Mouse (Mus musculus): ENCODE results near the gene Sod1. TPM values are rescaled to one million over a fixed set of nuclear protein-coding genes. Genes with fewer than 3 reads are reported as not detected.

The Sod1 gene
- 977 and 991 TPM in 2 replicates for polyA plus RNA-seq (2015; fragmentation: Nextera tagmentation; extraction: Ambion mirVana)

- Histone ChIP-seq H3K27me3 (no peaks in the 10 kb centered on the region), H3K9ac (peak within 1 kb of the TSS; percentile 95), H3K4me3 (peak within 1 kb of the TSS; percentile 96), H3K36me3 (peaks cover 20% of the 10 kb centered on the region), H3K4me1 (peaks cover 27% of the 10 kb centered on the region), H3K9me3 (no peaks in the 10 kb centered on the region), H3K27ac (peak within 1 kb of the TSS; percentile 93), H3K4me2 (peak within 1 kb of the TSS; percentile 85)
- ATAC-seq (ENCODE audit: insufficient number of reproducible peaks, insufficient read depth, low FRiP score, low TSS enrichment, low read depth), result peak; percentile 94
- 2% methylated on average over 56 of the region's 63 CpGs for WGBS
Measured at GRCm38 (mm10) chr16:90220026-90220891, at the start of gene Sod1. Gene Sod1 (plus strand): TSS chr16:90220754.

- WGBS, result 57% methylated on average over 8 of the region's 8 CpGs
- peaks cover 3% of the 10 kb centered on the region; the same call in 1 of the 2 replicates for H3K4me1 ChIP-seq
- no peak overlapping the region for H3K4me3 ChIP-seq
- no peak overlapping the region for H3K4me2 ChIP-seq
- H3K27ac ChIP-seq, result no peak overlapping the region
- H3K27me3 ChIP-seq, result no peaks in the 10 kb centered on the region
- H3K9ac ChIP-seq, result no peak overlapping the region
- no peaks in the 10 kb centered on the region for H3K9me3 ChIP-seq
- no peaks in the 10 kb centered on the region for H3K36me3 ChIP-seq
- no peak for ATAC-seq (ENCODE audit: insufficient number of reproducible peaks, insufficient read depth, low FRiP score, low TSS enrichment, low read depth)
Measured at GRCm38 (mm10) chr16:90171416-90171815, 49.1 kb upstream of the Sod1 start.

- Histone ChIP-seq H3K9ac (no peak overlapping the region), H3K9me3 (no peaks in the 10 kb centered on the region), H3K27me3 (no peaks in the 10 kb centered on the region), H3K4me3 (no peak overlapping the region), H3K4me2 (no peak overlapping the region), H3K36me3 (no peaks in the 10 kb centered on the region), H3K4me1 (no peaks in the 10 kb centered on the region), H3K27ac (no peak overlapping the region)
- 63% methylated on average over 10 of the region's 10 CpGs for WGBS
- no peak for ATAC-seq (ENCODE audit: insufficient number of reproducible peaks, insufficient read depth, low FRiP score, low TSS enrichment, low read depth)
Measured at GRCm38 (mm10) chr16:90176472-90176871, 44.1 kb upstream of the Sod1 start.

- 74% methylated on average over 8 of the region's 8 CpGs for WGBS
- no peaks in the 10 kb centered on the region for H3K27me3 ChIP-seq
- H3K4me3 ChIP-seq, result no peak overlapping the region
- no peaks in the 10 kb centered on the region for H3K4me1 ChIP-seq
- no peaks in the 10 kb centered on the region for H3K36me3 ChIP-seq
- H3K4me2 ChIP-seq, result no peak overlapping the region
- H3K9me3 ChIP-seq, result no peaks in the 10 kb centered on the region
- ATAC-seq (ENCODE audit: insufficient number of reproducible peaks, insufficient read depth, low FRiP score, low TSS enrichment, low read depth), result no peak
- H3K9ac ChIP-seq, result no peak overlapping the region
- no peak overlapping the region for H3K27ac ChIP-seq
Measured at GRCm38 (mm10) chr16:90177425-90177824, 43.1 kb upstream of the Sod1 start.

- Histone ChIP-seq H3K4me3 (no peak overlapping the region), H3K27ac (no peak overlapping the region), H3K9ac (no peak overlapping the region), H3K9me3 (no peaks in the 10 kb centered on the region), H3K4me1 (no peaks in the 10 kb centered on the region), H3K27me3 (no peaks in the 10 kb centered on the region), H3K36me3 (no peaks in the 10 kb centered on the region), H3K4me2 (no peak overlapping the region)
- no peak for ATAC-seq (ENCODE audit: insufficient number of reproducible peaks, insufficient read depth, low FRiP score, low TSS enrichment, low read depth)
- WGBS, result 92% methylated on average over 3 of the region's 3 CpGs
Measured at GRCm38 (mm10) chr16:90178404-90178803, 42.1 kb upstream of the Sod1 start.

GRCm38 (mm10) chr16:90179892-90180291, 40.7 kb upstream of the Sod1 start:
- H3K27me3 ChIP-seq, result no peaks in the 10 kb centered on the region
- no peaks in the 10 kb centered on the region for H3K4me1 ChIP-seq
- no peaks in the 10 kb centered on the region for H3K36me3 ChIP-seq
- no peak overlapping the region for H3K4me3 ChIP-seq
- no peak for ATAC-seq (ENCODE audit: insufficient number of reproducible peaks, insufficient read depth, low FRiP score, low TSS enrichment, low read depth)
- WGBS, result 88% methylated on average over 5 of the region's 5 CpGs
- no peak overlapping the region for H3K9ac ChIP-seq
- H3K4me2 ChIP-seq, result no peak overlapping the region
- no peaks in the 10 kb centered on the region for H3K9me3 ChIP-seq
- H3K27ac ChIP-seq, result no peak overlapping the region

- Histone ChIP-seq H3K27ac (no peak overlapping the region), H3K4me3 (no peak overlapping the region), H3K27me3 (no peaks in the 10 kb centered on the region), H3K4me2 (no peak overlapping the region), H3K36me3 (no peaks in the 10 kb centered on the region), H3K9ac (no peak overlapping the region), H3K4me1 (no peaks in the 10 kb centered on the region), H3K9me3 (no peaks in the 10 kb centered on the region)
- WGBS, result 83% methylated on average over 6 of the region's 6 CpGs
- no peak for ATAC-seq (ENCODE audit: insufficient number of reproducible peaks, insufficient read depth, low FRiP score, low TSS enrichment, low read depth)
Measured at GRCm38 (mm10) chr16:90180975-90181374, 39.6 kb upstream of the Sod1 start.

- no peaks in the 10 kb centered on the region for H3K36me3 ChIP-seq
- no peaks in the 10 kb centered on the region for H3K9me3 ChIP-seq
- no peak for ATAC-seq (ENCODE audit: insufficient number of reproducible peaks, insufficient read depth, low FRiP score, low TSS enrichment, low read depth)
- no peak overlapping the region for H3K9ac ChIP-seq
- H3K4me1 ChIP-seq, result no peaks in the 10 kb centered on the region
- 82% methylated on average over 8 of the region's 8 CpGs for WGBS
- no peaks in the 10 kb centered on the region; the same call in 1 of the 2 replicates for H3K27me3 ChIP-seq
- H3K4me3 ChIP-seq, result no peak overlapping the region
- no peak overlapping the region for H3K4me2 ChIP-seq
- H3K27ac ChIP-seq, result no peak overlapping the region
Measured at GRCm38 (mm10) chr16:90181673-90182072, 38.9 kb upstream of the Sod1 start.

- H3K9me3 ChIP-seq, result no peaks in the 10 kb centered on the region
- WGBS, result 86% methylated on average over 6 of the region's 6 CpGs
- no peak overlapping the region for H3K4me2 ChIP-seq
- no peak overlapping the region for H3K4me3 ChIP-seq
- no peaks in the 10 kb centered on the region; the same call in 1 of the 2 replicates for H3K27me3 ChIP-seq
- peaks cover 4% of the 10 kb centered on the region; the same call in 1 of the 2 replicates for H3K4me1 ChIP-seq
- ATAC-seq (ENCODE audit: insufficient number of reproducible peaks, insufficient read depth, low FRiP score, low TSS enrichment, low read depth), result no peak
- no peaks in the 10 kb centered on the region for H3K36me3 ChIP-seq
- H3K9ac ChIP-seq, result no peak overlapping the region
- H3K27ac ChIP-seq, result no peak overlapping the region
Measured at GRCm38 (mm10) chr16:90184135-90184534, 36.4 kb upstream of the Sod1 start.

GRCm38 (mm10) chr16:90185928-90186588, 34.5 kb upstream of the Sod1 start:
- Histone ChIP-seq H3K9ac (no peak overlapping the region), H3K27me3 (no peaks in the 10 kb centered on the region; the same call in 1 of the 2 replicates), H3K36me3 (no peaks in the 10 kb centered on the region), H3K9me3 (no peaks in the 10 kb centered on the region), H3K4me2 (no peak overlapping the region), H3K4me3 (no peak overlapping the region), H3K4me1 (peaks cover 4% of the 10 kb centered on the region; the same call in 1 of the 2 replicates), H3K27ac (no peak overlapping the region)
- ATAC-seq (ENCODE audit: insufficient number of reproducible peaks, insufficient read depth, low FRiP score, low TSS enrichment, low read depth), result no peak
- WGBS, result 43% methylated on average over 8 of the region's 8 CpGs

- H3K9ac ChIP-seq, result no peak overlapping the region
Measured at GRCm38 (mm10) chr16:90187453-90187852, 33.1 kb upstream of the Sod1 start.

More at GRCm38 (mm10) chr16:90187453-90187852, 33.1 kb upstream of the Sod1 start:
- H3K36me3 ChIP-seq, result no peaks in the 10 kb centered on the region
- H3K9me3 ChIP-seq, result no peaks in the 10 kb centered on the region
- peaks cover 4% of the 10 kb centered on the region; the same call in 1 of the 2 replicates for H3K4me1 ChIP-seq
- H3K27me3 ChIP-seq, result no peaks in the 10 kb centered on the region; the same call in 1 of the 2 replicates
- H3K4me3 ChIP-seq, result no peak overlapping the region
- H3K27ac ChIP-seq, result no peak overlapping the region
- whole genome bisulfite sequencing, result 23% methylated on average over 13 of the region's 13 CpGs
- H3K4me2 ChIP-seq, result no peak overlapping the region
- ATAC-seq (ENCODE audit: insufficient number of reproducible peaks, insufficient read depth, low FRiP score, low TSS enrichment, low read depth), result no peak

All from embryonic facial prominence, embryonic 13.5 days (tissue).